Mouse (Mus musculus) liver, postnatal 0 days (tissue): ENCODE results near the gene Sipa1l1.

Source experiments
- CTCF ChIP-seq: sonication (generic); IDR thresholded peaks from 2 replicates; pipeline ENCODE4 v1.5.1; 2016; ENCODE audit warnings: antibody characterized with exemption, low read depth
- EP300 ChIP-seq: IDR thresholded peaks from 2 replicates; pipeline ENCODE4 v1.6.1; 2016; ENCODE audit warnings: antibody characterized with exemption, low read depth, mild to moderate bottlenecking

GRCm38 (mm10) chr12:82397751-82398150, 228.6 kb downstream of the Sipa1l1 start:
- TF ChIP-seq CTCF = no peak
- TF ChIP-seq EP300 = no peak
